27 mouse cellular contexts compared by ENCODE assay signal in the genomic region with DNA sequence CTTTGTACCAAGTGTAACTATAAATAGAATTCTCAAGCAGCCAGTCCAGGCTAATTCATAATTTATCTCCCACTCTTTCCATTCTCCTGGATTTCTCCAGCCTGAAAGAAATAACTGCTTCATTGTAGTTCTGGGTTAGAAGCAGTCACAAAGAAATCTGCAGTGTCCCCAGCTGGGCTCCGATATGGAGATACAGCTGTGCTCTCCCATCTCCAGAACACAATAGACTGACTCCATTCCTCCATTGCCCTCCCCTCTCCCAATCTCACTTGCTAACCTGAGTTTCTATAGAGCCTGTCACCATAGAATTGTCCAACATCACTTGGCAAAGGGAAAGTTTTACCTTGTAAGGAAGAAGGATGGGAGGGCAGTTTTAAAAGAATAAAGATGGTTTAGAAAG.
DNase-seq lines count a peak whose midpoint lies in the region; ATAC-seq and TF ChIP-seq lines count a peak whose summit lies in the region.
"Had no signal": no experiment of that assay in that cellular context is flagged by ENCODE, and none has a peak within 500 bp of the region (broad histone marks: within the 10 kb centered on the region; RNA-seq: fewer than 3 reads in every experiment).

No protein-coding gene starts in this region.

- no peak for TF ChIP-seq CTCF in heart, postnatal 0 days (IDR thresholded peaks at IDR 0.05; ENCODE audit: low read depth)

- H3K4me1 ChIP-seq in heart, embryonic 14.5 days (ENCODE audit: control insufficient read depth in 2 of 2, insufficient read depth in 2 of 2, low read length in 2 of 2), result peaks cover 0 to 18% of the 10 kb centered on the region in 2 experiments; a peak in 1 of 4 replicates
- peaks cover 14% of the 10 kb centered on the region; the same call in 1 of the 2 replicates for H3K4me1 ChIP-seq in heart, postnatal 0 days (ENCODE audit: control insufficient read depth, insufficient read depth)
- H3K4me1 ChIP-seq in midbrain, embryonic 15.5 days, result no peaks in the 10 kb centered on the region
- no peaks in the 10 kb centered on the region for H3K4me1 ChIP-seq in midbrain, embryonic 10.5 days
- H3K4me1 ChIP-seq in midbrain, embryonic 16.5 days (ENCODE audit: control insufficient read depth, insufficient read depth, low read length), result 0 out of 2 replicates have a peak, but pooled peaks cover 2% of the 10 kb centered on the region
- H3K4me1 ChIP-seq: embryonic facial prominence, embryonic 10.5 days; forebrain, embryonic 12.5 days; forebrain, embryonic 15.5 days; hindbrain, embryonic 10.5 days; hindbrain, embryonic 13.5 days had no signal

- no peaks in the 10 kb centered on the region for H3K27me3 ChIP-seq in heart, embryonic 14.5 days (ENCODE audit: control insufficient read depth, insufficient read depth, low read length)
- H3K27me3 ChIP-seq in heart, postnatal 0 days (ENCODE audit: control insufficient read depth, insufficient read depth, low read length), result no peaks in the 10 kb centered on the region
- no peaks in the 10 kb centered on the region for H3K27me3 ChIP-seq in midbrain, embryonic 15.5 days (replicated peaks)
- H3K27me3 ChIP-seq in midbrain, embryonic 10.5 days (ENCODE audit: low read depth, poor library complexity, severe bottlenecking), result no peaks in the 10 kb centered on the region
- no peaks in the 10 kb centered on the region for H3K27me3 ChIP-seq in midbrain, embryonic 16.5 days (ENCODE audit: control insufficient read depth, insufficient read depth, low read depth, low read length)
- H3K27me3 ChIP-seq: embryonic facial prominence, embryonic 13.5 days; forebrain, embryonic 12.5 days; forebrain, embryonic 15.5 days; hindbrain, embryonic 13.5 days had no signal

- 45% methylated on average over 1 of the region's 1 CpGs for WGBS in heart, embryonic 14.5 days
- WGBS in heart, postnatal 0 days, result 15% methylated on average over 1 of the region's 1 CpGs
- WGBS in midbrain, embryonic 15.5 days, result 17% methylated on average over 1 of the region's 1 CpGs
- WGBS in midbrain, embryonic 10.5 days, result 65% methylated on average over 1 of the region's 1 CpGs
- WGBS in midbrain, embryonic 16.5 days, result 5% methylated on average over 1 of the region's 1 CpGs

- H3K4me2 ChIP-seq in heart, embryonic 14.5 days (ENCODE audit: low read length), result peak overlapping the region; percentile 39; the same call in 1 of the 2 replicates
- no peak overlapping the region for H3K4me2 ChIP-seq in heart, postnatal 0 days (ENCODE audit: low read depth, low read length)
- H3K4me2 ChIP-seq in midbrain, embryonic 15.5 days, result no peak overlapping the region
- no peak overlapping the region for H3K4me2 ChIP-seq in midbrain, embryonic 16.5 days (ENCODE audit: low read length)
- H3K4me2 ChIP-seq: embryonic facial prominence, embryonic 13.5 days; forebrain, embryonic 12.5 days; forebrain, embryonic 15.5 days; hindbrain, embryonic 13.5 days had no signal

- no peaks in the 10 kb centered on the region for H3K9me3 ChIP-seq in heart, embryonic 14.5 days (ENCODE audit: control insufficient read depth, low read length)
- no peaks in the 10 kb centered on the region for H3K9me3 ChIP-seq in heart, postnatal 0 days (replicated peaks; ENCODE audit: control insufficient read depth, low read length)
- no peaks in the 10 kb centered on the region for H3K9me3 ChIP-seq in midbrain, embryonic 15.5 days
- no peaks in the 10 kb centered on the region for H3K9me3 ChIP-seq in midbrain, embryonic 10.5 days (replicated peaks)
- no peaks in the 10 kb centered on the region for H3K9me3 ChIP-seq in midbrain, embryonic 16.5 days (replicated peaks; ENCODE audit: control insufficient read depth, low read length, poor library complexity, severe bottlenecking)
- H3K9me3 ChIP-seq: embryonic facial prominence, embryonic 10.5 days; embryonic facial prominence, embryonic 13.5 days; forebrain, embryonic 12.5 days; forebrain, embryonic 15.5 days; hindbrain, embryonic 10.5 days; hindbrain, embryonic 13.5 days had no signal

- peak overlapping the region; percentile 30; the same call in 1 of the 2 replicates for H3K9ac ChIP-seq in heart, embryonic 14.5 days (ENCODE audit: low read length)
- H3K9ac ChIP-seq in heart, postnatal 0 days (replicated peaks; ENCODE audit: low read depth, low read length), result no peak overlapping the region
- H3K9ac ChIP-seq in midbrain, embryonic 15.5 days, result no peak overlapping the region
- H3K9ac ChIP-seq in midbrain, embryonic 16.5 days (ENCODE audit: low read depth, low read length), result no peak overlapping the region
- H3K9ac ChIP-seq: embryonic facial prominence, embryonic 13.5 days; forebrain, embryonic 12.5 days; forebrain, embryonic 15.5 days; hindbrain, embryonic 13.5 days had no signal

- no peak for ATAC-seq in heart, embryonic 14.5 days (ENCODE audit: insufficient number of reproducible peaks, insufficient read depth, low FRiP score, low read depth)
- no peak for ATAC-seq in heart, postnatal 0 days (ENCODE audit: insufficient read depth, low read depth)
- peak; percentile 65 for ATAC-seq in midbrain, embryonic 15.5 days (replicated peaks)
- 0 out of 2 replicates have a peak, but pooled peaks have one; percentile 58 for ATAC-seq in midbrain, embryonic 16.5 days
- no peak for ATAC-seq in inflammation-experienced regulatory T-cells, adult 6 months
- ATAC-seq: CD4-positive, CD25-positive, alpha-beta regulatory T cell, adult 4 months; forebrain, embryonic 15.5 days; hindbrain, embryonic 16.5 days; intestine, embryonic 16.5 days had no signal

- DNase-seq in heart, adult 11 months, result no peak
- peak; percentile 10 for DNase-seq in heart, postnatal 0 days (ENCODE audit: low spot score)
- no peak for DNase-seq in heart, postnatal 4 days
- DNase-seq in midbrain, embryonic 10.5 days (ENCODE audit: low spot score), result no peak
- DNase-seq: adrenal gland, adult 2 months; adrenal gland, postnatal 14 days; cerebellum, adult 11-12 months; cerebellum, adult 8-10 months; cerebellum, postnatal 10 days; cerebellum, postnatal 36 days; embryo, embryonic 11 days; gastrocnemius, postnatal 25 days; heart, postnatal 10 days had no signal

- no peak overlapping the region for H3K4me3 ChIP-seq in heart, embryonic 14.5 days (ENCODE audit: control insufficient read depth in 1 of 2, insufficient read depth in 1 of 2, low read depth in 1 of 2, low read length in 2 of 2)
- H3K4me3 ChIP-seq in heart, postnatal 0 days (ENCODE audit: low read depth, low read length), result no peak overlapping the region
- H3K4me3 ChIP-seq in midbrain, embryonic 15.5 days, result no peak overlapping the region
- no peak overlapping the region for H3K4me3 ChIP-seq in midbrain, embryonic 10.5 days
- H3K4me3 ChIP-seq in midbrain, embryonic 16.5 days (ENCODE audit: low read depth, low read length), result no peak overlapping the region
- H3K4me3 ChIP-seq: embryonic facial prominence, embryonic 10.5 days; embryonic facial prominence, embryonic 13.5 days; erythroblast, embryonic 14.5 days; forebrain, embryonic 12.5 days; forebrain, embryonic 15.5 days; hindbrain, embryonic 10.5 days; hindbrain, embryonic 13.5 days had no signal

- H3K36me3 ChIP-seq in heart, embryonic 14.5 days (ENCODE audit: control insufficient read depth, insufficient read depth, low read length), result no peaks in the 10 kb centered on the region
- H3K36me3 ChIP-seq in heart, postnatal 0 days (replicated peaks; ENCODE audit: control insufficient read depth, insufficient read depth, low read length), result no peaks in the 10 kb centered on the region
- H3K36me3 ChIP-seq in midbrain, embryonic 15.5 days (replicated peaks), result no peaks in the 10 kb centered on the region
- no peaks in the 10 kb centered on the region for H3K36me3 ChIP-seq in midbrain, embryonic 10.5 days
- no peaks in the 10 kb centered on the region for H3K36me3 ChIP-seq in midbrain, embryonic 16.5 days (ENCODE audit: control insufficient read depth, insufficient read depth, low read length)
- H3K36me3 ChIP-seq: embryonic facial prominence, embryonic 10.5 days; embryonic facial prominence, embryonic 13.5 days; forebrain, embryonic 12.5 days; forebrain, embryonic 15.5 days; hindbrain, embryonic 10.5 days; hindbrain, embryonic 13.5 days had no signal

- H3K27ac ChIP-seq in heart, embryonic 14.5 days (replicated peaks in 1 of 2; ENCODE audit: control insufficient read depth in 1 of 2, insufficient read depth in 1 of 2, low read depth in 2 of 2, low read length in 2 of 2), result peak overlapping the region; percentile 33 to 37; a peak in 2 of 4 replicates
- no peak overlapping the region for H3K27ac ChIP-seq in heart, postnatal 0 days (ENCODE audit: low read depth)
- no peak overlapping the region for H3K27ac ChIP-seq in midbrain, embryonic 15.5 days
- no peak overlapping the region for H3K27ac ChIP-seq in midbrain, embryonic 10.5 days (replicated peaks)
- no peak overlapping the region for H3K27ac ChIP-seq in midbrain, embryonic 16.5 days (ENCODE audit: low read length)
- H3K27ac ChIP-seq: embryonic facial prominence, embryonic 10.5 days; embryonic facial prominence, embryonic 13.5 days; forebrain, embryonic 12.5 days; forebrain, embryonic 15.5 days; hindbrain, embryonic 10.5 days; hindbrain, embryonic 13.5 days had no signal

- TF ChIP-seq EP300 in heart, postnatal 0 days (IDR thresholded peaks at IDR 0.05; ENCODE audit: low read depth), result no peak

Comparison
In these comparisons a context has a peak if more than half of its experiments do, and no peak if none do; other contexts are left out.
1. H3K27ac ChIP-seq: peak in heart, embryonic 14.5 days (2 of 2); none in heart, postnatal 0 days (single experiment), midbrain, embryonic 15.5 days (single experiment), midbrain, embryonic 10.5 days (single experiment) and midbrain, embryonic 16.5 days (single experiment).
2. ATAC-seq: peak in midbrain, embryonic 15.5 days (single experiment) and midbrain, embryonic 16.5 days (single experiment); none in heart, embryonic 14.5 days (single experiment), heart, postnatal 0 days (single experiment) and inflammation-experienced regulatory T-cells, adult 6 months (single experiment).